Mouse (Mus musculus) heart, postnatal 0 days (tissue): ENCODE data around the gene Rnasek. TPM values are rescaled to one million over a fixed set of nuclear protein-coding genes. Genes with fewer than 3 reads are reported as not detected.

ENCODE experiments used
- ATAC-seq: fragments of 200-750 bp; cut with Nextera tagmentation; 2 replicates; pipeline ENCODE4 v1.8.0; 2017; ENCODE audit warnings: low read depth, moderate number of reproducible peaks, moderate library complexity; ENCODE audit not compliant: insufficient read depth
- DNase-seq: peaks from one replicate; pipeline ENCODE4 v3.0.0-alpha.2; 2016; ENCODE audit warnings: low spot score
- H3K27ac ChIP-seq: fragments of 300-500 bp; sonication (generic); 2 replicates; pipeline ENCODE4 v1.5.1; 2014; ENCODE audit warnings: low read depth, mild to moderate bottlenecking
- H3K27me3 ChIP-seq: fragments of 300-500 bp; sonication (generic); 2 replicates; pipeline ENCODE4 v1.6.1; 2014; ENCODE audit warnings: low read length, mixed read lengths; ENCODE audit not compliant: control insufficient read depth, insufficient read depth
- H3K36me3 ChIP-seq: fragments of 300-500 bp; sonication (generic); replicated peaks from 2 replicates; pipeline ENCODE4 v1.6.1; 2014; ENCODE audit warnings: low read length, mixed read lengths; ENCODE audit not compliant: control insufficient read depth, insufficient read depth
- H3K4me1 ChIP-seq: fragments of 300-500 bp; sonication (generic); 2 replicates; pipeline ENCODE4 v1.6.1; 2014; ENCODE audit warnings: antibody characterized with exemption; ENCODE audit not compliant: control insufficient read depth, insufficient read depth
- H3K4me2 ChIP-seq: fragments of 300-500 bp; sonication (generic); 2 replicates; pipeline ENCODE4 v1.6.1; 2014; ENCODE audit warnings: low read depth, mild to moderate bottlenecking, low read length, moderate library complexity
- H3K4me3 ChIP-seq: fragments of 300-500 bp; sonication (generic); 2 replicates; pipeline ENCODE4 v1.5.1; 2014; ENCODE audit warnings: low read depth, low read length
- H3K9ac ChIP-seq: fragments of 300-500 bp; sonication (generic); replicated peaks from 2 replicates; pipeline ENCODE4 v1.6.1; 2014; ENCODE audit warnings: low read depth, low read length, mixed read lengths
- H3K9me3 ChIP-seq: fragments of 300-500 bp; sonication (generic); replicated peaks from 2 replicates; pipeline ENCODE4 v1.6.1; 2016; ENCODE audit warnings: low read length; ENCODE audit not compliant: control insufficient read depth
- CTCF ChIP-seq: IDR thresholded peaks from 2 replicates; pipeline ENCODE4 v1.5.1; 2016; ENCODE audit warnings: antibody characterized with exemption, control low read depth, low read depth
- EP300 ChIP-seq: IDR thresholded peaks from 2 replicates; pipeline ENCODE4 v1.6.1; 2016; ENCODE audit warnings: antibody characterized with exemption, low read depth
- WGBS: fragments of 180-500 bp; shearing (Covaris S2); extraction: QIAGEN DNeasy Blood & Tissue Kit; methylation state at CpG from one replicate; pipeline ENCODE4 v1.1.7; 2014; 5-methylcytosine and 5-hydroxymethylcytosine counted together
- polyA plus RNA-seq: library from polyadenylated mRNA; unstranded; fragments of >200 nt; fragmentation: Nextera tagmentation; extraction: Ambion mirVana; gene quantifications from 2 replicates; pipeline ENCODE4 v1.2.1, GENCODE M21; 2015
- total RNA-seq: library from RNA; depleted of rRNA; stranded (reverse); fragments of >200 nt; gene quantifications from 2 replicates; pipeline ENCODE4 v1.2.3, GENCODE M21; 2014; ENCODE audit warnings: low replicate concordance

Gene Rnasek
- total and polyA plus RNA-seq, 2 experiments from 2014 or later = 13.1 to 311 TPM

DNA sequence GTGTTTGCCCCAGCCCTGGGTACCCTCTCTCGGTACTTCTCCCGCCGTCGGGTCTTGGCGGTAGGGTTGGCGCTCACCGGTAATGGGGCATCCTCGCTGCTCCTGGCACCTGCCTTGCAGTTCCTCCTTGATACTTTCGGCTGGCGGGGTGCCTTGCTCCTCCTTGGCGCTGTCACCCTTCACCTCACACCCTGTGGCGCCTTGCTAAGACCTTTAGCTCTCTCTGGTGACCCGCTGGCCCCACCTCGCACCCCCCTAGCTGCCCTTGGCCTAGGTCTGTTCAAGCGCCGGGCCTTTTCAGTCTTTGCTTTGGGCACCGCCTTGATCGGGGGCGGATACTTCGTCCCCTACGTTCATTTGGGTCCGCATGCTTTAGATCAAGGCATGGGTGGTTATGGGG is 24.3 kb downstream of the Rnasek start:
- TF ChIP-seq CTCF (no peak), EP300 (no peak)
- no peak for ATAC-seq
- H3K4me1 ChIP-seq = peaks cover 11% of the 10 kb centered on the region; the same call in 1 of the 2 replicates
- H3K27ac ChIP-seq = no peak overlapping the region
- H3K9me3 ChIP-seq = no peaks in the 10 kb centered on the region
- DNase-seq = no peak
- H3K4me2 ChIP-seq = no peak overlapping the region
- H3K4me3 ChIP-seq = no peak overlapping the region
- WGBS = 13% methylated on average over 22 of the region's 22 CpGs
- H3K36me3 ChIP-seq = no peaks in the 10 kb centered on the region
- peaks cover 52% of the 10 kb centered on the region for H3K27me3 ChIP-seq
- H3K9ac ChIP-seq = no peak overlapping the region

DNA sequence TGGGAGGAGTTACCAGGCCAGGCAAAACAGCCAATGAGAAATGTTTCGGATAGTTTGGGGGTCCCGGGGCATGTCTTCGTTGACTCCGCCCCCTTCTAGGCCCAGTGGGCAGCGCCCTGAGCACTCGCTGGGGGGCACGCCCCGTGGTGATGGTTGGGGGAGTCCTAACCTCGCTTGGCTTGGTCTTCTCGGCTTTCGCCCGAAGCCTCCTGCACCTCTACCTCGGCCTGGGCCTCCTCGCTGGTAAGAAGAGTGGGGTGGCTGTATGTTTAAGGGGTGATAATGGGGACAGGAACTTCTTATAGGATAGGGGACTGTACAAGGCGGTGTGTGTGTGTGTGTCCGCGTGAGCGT is 24.8 kb downstream of the Rnasek start:
- Histone ChIP-seq H3K4me1 (0 out of 2 replicates have a peak, but pooled peaks cover 7% of the 10 kb centered on the region), H3K27ac (no peak overlapping the region), H3K4me2 (peak overlapping the region; percentile 61; the same call in 1 of the 2 replicates), H3K27me3 (peaks cover 52% of the 10 kb centered on the region), H3K9ac (no peak overlapping the region), H3K9me3 (no peaks in the 10 kb centered on the region), H3K36me3 (no peaks in the 10 kb centered on the region), H3K4me3 (peak overlapping the region; percentile 37)
- TF ChIP-seq EP300 (no peak), CTCF (no peak)
- ATAC-seq (no peak), DNase-seq (no peak)
- 10% methylated on average over 18 of the region's 18 CpGs for WGBS

DNA sequence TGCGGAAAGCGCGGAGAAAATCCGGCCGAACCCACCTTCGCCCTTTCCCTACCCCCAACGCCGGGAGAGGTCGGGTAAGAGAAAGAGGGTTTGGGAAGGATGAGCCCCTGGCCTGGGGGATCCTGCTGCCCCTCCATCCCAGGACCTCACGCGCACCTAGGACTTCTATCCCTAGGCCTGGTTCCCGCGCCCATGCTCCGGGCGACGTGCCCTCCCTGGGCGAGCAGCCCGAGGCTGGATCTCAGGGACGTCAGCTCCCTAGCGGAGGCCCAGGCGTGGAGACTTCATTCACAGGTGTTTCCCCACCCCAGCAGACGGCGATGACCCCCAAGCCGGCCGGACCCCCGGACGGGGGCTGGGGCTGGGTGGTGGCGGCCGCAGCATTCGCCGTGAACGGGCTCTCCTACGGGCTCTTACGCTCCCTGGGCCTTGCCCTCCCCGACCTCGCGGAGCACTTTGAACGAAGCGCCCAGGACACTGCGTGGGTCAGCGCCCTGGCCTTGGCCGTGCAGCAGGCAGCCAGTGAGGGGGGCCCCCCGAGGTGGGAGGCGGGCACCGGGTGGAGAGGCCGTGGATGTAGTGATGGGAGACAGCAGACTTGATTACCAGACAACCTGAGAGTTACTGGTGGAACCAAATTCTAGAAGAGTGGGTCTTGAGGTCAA is 25.3 kb downstream of the Rnasek start:
- Histone ChIP-seq H3K4me1 (0 out of 2 replicates have a peak, but pooled peaks cover 7% of the 10 kb centered on the region), H3K4me3 (peak overlapping the region; percentile 37), H3K36me3 (no peaks in the 10 kb centered on the region), H3K27ac (no peak overlapping the region), H3K4me2 (peak overlapping the region; percentile 61), H3K9ac (0 out of 2 replicates have a peak overlapping the region, but pooled peaks have one; percentile 35), H3K27me3 (peaks cover 52% of the 10 kb centered on the region), H3K9me3 (no peaks in the 10 kb centered on the region)
- WGBS = under 1% methylated on average over 45 of the region's 46 CpGs
- DNase-seq = no peak
- peak; percentile 21; the same call in 1 of the 2 replicates for ATAC-seq
- TF ChIP-seq EP300 (no peak), CTCF (no peak)

DNA sequence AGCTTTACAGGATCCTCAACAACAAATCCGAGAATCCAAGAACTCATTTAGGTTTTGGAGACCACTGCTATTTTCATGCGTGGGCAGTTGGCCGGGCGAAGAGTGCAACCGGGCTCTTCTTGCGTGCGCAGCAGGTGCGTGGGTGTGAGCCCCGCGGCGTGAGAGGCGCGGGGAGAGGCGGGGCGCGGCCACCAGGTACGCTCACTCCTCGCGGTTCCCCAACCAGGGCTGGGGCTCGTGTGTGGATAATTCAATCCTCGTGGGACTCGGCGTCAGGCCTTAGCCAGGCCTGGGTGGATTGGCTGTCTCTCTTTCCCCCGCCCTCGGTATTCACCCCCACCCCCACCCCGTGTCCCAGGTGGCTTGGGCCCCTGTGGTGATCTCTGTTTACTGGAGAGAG is 25.9 kb downstream of the Rnasek start:
- no peak for ATAC-seq
- TF ChIP-seq CTCF (no peak), EP300 (no peak)
- H3K9ac ChIP-seq = 0 out of 2 replicates have a peak overlapping the region, but pooled peaks have one; percentile 35
- no peaks in the 10 kb centered on the region for H3K9me3 ChIP-seq
- peak overlapping the region; percentile 61 for H3K4me2 ChIP-seq
- H3K36me3 ChIP-seq = no peaks in the 10 kb centered on the region
- H3K4me1 ChIP-seq = 0 out of 2 replicates have a peak, but pooled peaks cover 7% of the 10 kb centered on the region
- H3K4me3 ChIP-seq = peak overlapping the region; percentile 37; the same call in 1 of the 2 replicates
- no peak overlapping the region for H3K27ac ChIP-seq
- no peak for DNase-seq
- peaks cover 52% of the 10 kb centered on the region for H3K27me3 ChIP-seq
- WGBS = 9% methylated on average over 26 of the region's 26 CpGs

DNA sequence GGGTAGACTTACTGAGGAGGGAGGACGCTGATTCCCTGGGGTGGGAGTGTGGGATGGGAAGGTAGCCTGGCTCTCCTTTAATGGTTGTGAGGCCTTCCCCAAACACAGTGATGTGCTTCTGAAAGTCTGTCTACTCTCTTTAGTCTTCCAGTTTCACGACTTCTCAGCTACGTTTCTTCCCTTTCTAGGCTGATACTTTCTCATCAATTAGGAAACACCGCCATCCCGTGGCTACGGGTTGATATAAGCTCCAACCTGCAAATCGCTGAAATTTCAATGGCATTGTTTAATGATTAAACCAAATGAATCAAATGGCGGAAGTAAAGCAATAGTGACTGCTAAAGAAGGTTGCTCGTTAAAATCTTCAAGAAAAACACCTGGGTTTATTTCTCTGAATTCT is 26.7 kb downstream of the Rnasek start:
- DNase-seq = peak; percentile 68
- no peaks in the 10 kb centered on the region for H3K36me3 ChIP-seq
- no peak overlapping the region for H3K9ac ChIP-seq
- H3K4me2 ChIP-seq = no peak overlapping the region
- WGBS = 15% methylated on average over 9 of the region's 9 CpGs
- H3K9me3 ChIP-seq = no peaks in the 10 kb centered on the region
- H3K4me3 ChIP-seq = no peak overlapping the region
- H3K4me1 ChIP-seq = 0 out of 2 replicates have a peak, but pooled peaks cover 7% of the 10 kb centered on the region
- TF ChIP-seq CTCF = peak; percentile 77
- no peak for TF ChIP-seq EP300
- H3K27me3 ChIP-seq = peaks cover 52% of the 10 kb centered on the region
- no peak overlapping the region for H3K27ac ChIP-seq
- peak; percentile 43; the same call in 1 of the 2 replicates for ATAC-seq

DNA sequence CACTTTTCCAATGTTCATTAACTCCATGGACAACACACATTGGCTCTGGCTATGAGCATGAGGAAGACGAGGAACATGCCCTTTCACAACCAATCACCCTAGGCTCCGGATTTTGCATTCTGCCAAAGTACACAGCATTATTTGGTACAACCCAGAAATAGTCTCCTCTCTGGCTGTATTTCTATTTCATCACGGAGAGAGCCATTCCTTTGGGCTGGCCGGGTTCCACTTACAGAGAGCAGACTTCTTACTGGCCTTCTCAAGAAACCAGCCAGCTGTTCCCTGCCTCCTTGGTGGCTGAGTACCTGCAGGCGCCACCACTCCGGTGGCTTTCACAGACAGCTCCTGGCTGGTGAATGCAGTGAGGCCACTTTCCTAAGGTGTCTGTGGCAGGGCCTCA is 27.2 kb downstream of the Rnasek start, which contains the start of gene Slc16a11:
Gene Slc16a11 (plus strand): TSS at position 330 of the 400 bp plus-strand sequence.
- ATAC-seq (no peak), DNase-seq (no peak)
- no peaks in the 10 kb centered on the region for H3K36me3 ChIP-seq
- H3K27ac ChIP-seq = no peak within 1 kb of the TSS
- WGBS = 56% methylated on average over 6 of the region's 6 CpGs
- 0 out of 2 replicates have a peak within 1 kb of the TSS, but pooled peaks have one; percentile 37 for H3K4me3 ChIP-seq
- H3K27me3 ChIP-seq = peaks cover 52% of the 10 kb centered on the region
- peak within 1 kb of the TSS; percentile 61 for H3K4me2 ChIP-seq
- 0 out of 2 replicates have a peak, but pooled peaks cover 7% of the 10 kb centered on the region for H3K4me1 ChIP-seq
- H3K9ac ChIP-seq = no peak within 1 kb of the TSS
- H3K9me3 ChIP-seq = no peaks in the 10 kb centered on the region
- TF ChIP-seq CTCF = no peak
- TF ChIP-seq EP300 = no peak
